Mouse (Mus musculus): Measurements from ENCODE around the gene Ceacam12. TPM values are rescaled to one million over a fixed set of nuclear protein-coding genes. Genes with fewer than 3 reads are reported as not detected.
"Not testable (repeated sequence)": the region's sequence is repeated elsewhere in the genome, so short reads cannot be mapped to it uniquely, and the experiment has no call there.

Gene Ceacam12
- not detected in 2 replicates for polyA plus RNA-seq (2015; fragmentation: Nextera tagmentation; extraction: Ambion mirVana)

DNA sequence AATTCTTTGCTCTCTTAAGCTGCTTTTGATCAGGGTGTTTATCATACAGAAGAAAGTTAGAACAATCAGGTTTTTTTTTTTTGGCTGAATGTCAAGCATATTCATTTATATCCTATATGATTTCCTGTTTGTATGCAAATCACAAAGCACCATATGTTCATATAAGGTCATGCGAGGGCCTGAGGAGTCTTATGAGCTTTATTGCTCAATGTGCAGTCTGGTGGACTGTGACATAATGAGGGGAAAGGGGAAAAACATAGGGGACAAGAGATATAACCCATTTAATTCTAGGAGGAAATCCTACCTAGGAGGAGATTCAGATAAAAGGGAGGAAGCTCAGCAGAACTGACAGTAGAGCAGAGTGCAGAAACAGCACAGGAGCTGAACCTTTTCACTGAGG lies at the start of gene Ceacam12:
Gene Ceacam12, plus strand, starts transcription at position 301 of the 400 bp plus-strand sequence.
- ATAC-seq: no peak
- 70% methylated on average over 1 of the region's 1 CpGs for WGBS
- Histone ChIP-seq H3K9me3 (no peaks in the 10 kb centered on the region; the same call in 1 of the 2 replicates), H3K4me2 (replicated peaks) (no peak within 1 kb of the TSS), H3K36me3 (no peaks in the 10 kb centered on the region), H3K4me3 (replicated peaks) (no peak within 1 kb of the TSS), H3K4me1 (replicated peaks) (no peaks in the 10 kb centered on the region), H3K9ac (no peak within 1 kb of the TSS), H3K27ac (no peak within 1 kb of the TSS), H3K27me3 (replicated peaks) (no peaks in the 10 kb centered on the region)

GRCm38 (mm10) chr7:18073821-18074220 lies 8.1 kb downstream of the Ceacam12 start:
- H3K4me1 ChIP-seq (replicated peaks); H3K27ac ChIP-seq; H3K36me3 ChIP-seq; H3K4me3 ChIP-seq (replicated peaks); H3K27me3 ChIP-seq (replicated peaks); H3K9ac ChIP-seq; H3K9me3 ChIP-seq; H3K4me2 ChIP-seq (replicated peaks): not testable (repeated sequence)
- 71% methylated on average over 1 of the region's 1 CpGs for WGBS
- ATAC-seq: peak; percentile 59

DNA sequence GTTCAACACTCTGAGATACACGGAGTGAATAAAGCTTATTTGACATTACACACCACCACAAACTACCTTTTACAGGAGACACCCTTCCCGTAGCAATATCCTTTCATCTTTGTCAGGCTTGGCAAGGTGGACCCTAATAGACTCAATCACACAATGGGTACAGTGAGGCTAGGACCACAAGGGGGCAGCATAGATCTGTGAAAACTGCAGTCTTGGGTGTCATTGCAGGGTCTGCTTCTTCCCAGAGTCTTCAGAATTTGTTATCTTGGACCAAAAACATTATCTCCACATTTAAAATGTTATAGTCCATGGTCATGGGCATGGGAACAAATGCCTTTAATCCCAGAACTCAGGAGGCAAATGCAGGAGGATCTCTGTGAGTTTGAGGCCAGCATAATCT lies 35.1 kb downstream of the Ceacam12 start:
- Histone ChIP-seq H3K4me1 (replicated peaks) (no peaks in the 10 kb centered on the region), H3K9ac (no peak overlapping the region), H3K27ac (no peak overlapping the region), H3K9me3 (no peaks in the 10 kb centered on the region), H3K27me3 (replicated peaks) (no peaks in the 10 kb centered on the region), H3K4me2 (replicated peaks) (no peak overlapping the region), H3K36me3 (no peaks in the 10 kb centered on the region), H3K4me3 (replicated peaks) (no peak overlapping the region)
- no peak for ATAC-seq
- WGBS: 39% methylated on average over 2 of the region's 2 CpGs

Other genes with a start within 250 kb of the Ceacam12 start
- not detected in 2 replicates for gene Gm5155, start 194.2 kb upstream of the Ceacam12 start, polyA plus RNA-seq (2015; fragmentation: Nextera tagmentation; extraction: Ambion mirVana)
- not detected in 2 replicates for gene Ceacam11, start 93.8 kb upstream of the Ceacam12 start, polyA plus RNA-seq (2015; fragmentation: Nextera tagmentation; extraction: Ambion mirVana)
- gene Ceacam13, start 56.0 kb upstream of the Ceacam12 start, polyA plus RNA-seq (2015; fragmentation: Nextera tagmentation; extraction: Ambion mirVana): not detected in 2 replicates
- gene Igfl3, start 110.6 kb downstream of the Ceacam12 start, polyA plus RNA-seq (2015; fragmentation: Nextera tagmentation; extraction: Ambion mirVana): not detected in 2 replicates
- gene Mill1, start 179.4 kb downstream of the Ceacam12 start, polyA plus RNA-seq (2015; fragmentation: Nextera tagmentation; extraction: Ambion mirVana): not detected in 2 replicates